Mouse (Mus musculus) ES-CJ7 (cell line): Measurements from ENCODE around the gene Nabp1.
A peak's percentile ranks its signal among the peaks of the same experiment; 100 is the strongest.
"Not testable (repeated sequence)": the region's sequence is repeated elsewhere in the genome, so short reads cannot be mapped to it uniquely, and the experiment has no call there.

Experiments used
- DNase-seq: peaks from one replicate; pipeline ENCODE4 v3.0.0; 2011; ENCODE audit warnings: low read depth, low spot score

The Nabp1 gene

GRCm38 (mm10) chr1:51486291-51486690 lies 8.1 kb upstream of the Nabp1 start:
- DNase-seq = no peak

GRCm38 (mm10) chr1:51480386-51480785 lies 2.2 kb upstream of the Nabp1 start:
- no peak for DNase-seq

DNA sequence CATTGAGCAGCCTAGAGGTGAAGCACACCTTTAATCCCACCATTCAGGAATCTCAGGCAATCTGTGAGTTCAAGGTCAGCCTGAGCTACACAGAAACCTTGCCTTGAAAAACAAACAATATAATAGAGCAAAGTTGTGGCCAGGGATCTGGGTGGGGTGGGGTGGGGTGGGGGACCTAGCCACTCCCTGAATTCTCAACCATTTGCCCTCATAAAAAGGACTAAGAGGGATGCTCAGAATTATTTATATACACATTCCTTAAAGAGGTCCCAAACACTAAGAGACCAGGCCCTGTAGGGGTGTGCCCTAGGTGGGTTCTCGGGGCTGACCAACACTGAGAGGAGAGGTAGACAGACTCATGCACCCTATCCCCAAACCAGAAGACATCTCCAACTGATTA lies 1.5 kb upstream of the Nabp1 start:
- DNase-seq = peak; percentile 67

DNA sequence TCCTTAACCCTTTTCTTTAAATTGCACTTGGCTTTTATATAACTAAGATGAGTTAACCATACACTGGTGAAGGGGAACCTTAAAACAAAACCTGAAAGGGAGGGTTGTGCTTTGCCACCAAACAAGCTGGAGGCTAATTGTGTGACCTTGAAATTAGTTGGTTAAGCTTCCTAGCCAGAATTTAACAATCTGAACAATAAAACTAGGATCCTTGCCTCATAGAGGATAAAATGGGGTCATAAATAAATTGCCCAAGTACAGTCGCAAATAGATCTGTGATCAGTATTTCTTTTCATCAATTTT lies 753 bp upstream of the Nabp1 start:
- DNase-seq = peak; percentile 23

- DNase-seq = peak; percentile 43
Observed at GRCm38 (mm10) chr1:51477656-51478081, 556 bp downstream of the Nabp1 start.

DNA sequence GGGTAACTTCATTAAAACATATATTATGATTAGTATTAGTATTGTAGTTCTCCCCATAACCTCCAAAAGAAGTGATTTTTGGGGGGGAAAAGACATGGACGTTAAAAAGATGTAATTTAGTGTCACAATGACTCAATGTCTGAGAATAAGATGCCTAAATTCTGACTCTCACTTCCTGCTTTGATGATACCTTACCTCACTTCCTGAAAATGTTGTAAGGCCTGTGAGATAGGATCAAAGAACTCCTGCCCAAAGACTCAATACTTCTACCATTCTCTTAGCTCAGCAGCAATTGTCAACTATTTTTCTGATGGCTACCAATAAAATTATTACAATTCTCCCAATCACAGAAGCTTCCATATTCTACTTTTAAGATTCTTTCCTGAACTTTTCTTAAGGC lies 1.8 kb downstream of the Nabp1 start:
- DNase-seq = no peak

DNA sequence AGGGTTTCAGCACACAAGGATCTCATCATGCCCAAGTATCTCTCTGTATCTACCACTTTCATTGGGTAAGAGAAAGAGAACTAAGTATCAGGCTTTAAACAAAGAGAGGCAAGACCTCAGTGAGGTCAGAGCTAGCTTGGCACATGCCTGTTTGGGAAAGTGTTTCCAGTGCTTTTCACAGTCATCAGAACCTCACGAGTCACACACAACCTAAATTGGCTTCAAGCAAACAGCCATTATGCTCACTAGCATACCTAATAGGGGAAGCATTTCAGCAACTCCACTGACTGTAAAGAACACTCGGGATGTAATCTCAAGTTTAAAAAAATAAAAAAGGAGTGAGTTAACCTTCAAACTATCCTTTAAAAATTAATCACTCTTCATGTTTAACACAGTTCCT lies 10.1 kb downstream of the Nabp1 start:
- no peak for DNase-seq

- DNase-seq = no peak
Observed at GRCm38 (mm10) chr1:51467181-51467580, 11.0 kb downstream of the Nabp1 start.

DNA sequence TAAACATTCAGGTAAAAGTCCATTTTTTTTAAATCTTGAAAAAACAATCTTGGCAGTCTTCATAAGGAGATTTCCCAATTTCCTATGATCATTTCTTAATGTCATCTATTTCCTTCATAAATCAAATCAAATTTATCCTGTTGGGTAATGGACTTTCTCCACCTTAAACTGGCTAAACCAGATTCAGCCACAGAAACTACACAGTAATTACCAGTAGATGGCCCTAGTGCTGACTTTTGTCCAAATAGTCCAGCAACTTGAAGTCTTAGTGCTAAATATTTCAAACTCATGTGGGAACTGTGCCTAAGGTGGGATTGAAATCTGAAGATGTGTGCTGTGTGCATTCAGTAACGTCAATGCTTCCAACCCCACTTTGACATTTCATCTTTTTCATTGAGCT lies 11.8 kb downstream of the Nabp1 start:
- DNase-seq = peak; percentile 56

DNA sequence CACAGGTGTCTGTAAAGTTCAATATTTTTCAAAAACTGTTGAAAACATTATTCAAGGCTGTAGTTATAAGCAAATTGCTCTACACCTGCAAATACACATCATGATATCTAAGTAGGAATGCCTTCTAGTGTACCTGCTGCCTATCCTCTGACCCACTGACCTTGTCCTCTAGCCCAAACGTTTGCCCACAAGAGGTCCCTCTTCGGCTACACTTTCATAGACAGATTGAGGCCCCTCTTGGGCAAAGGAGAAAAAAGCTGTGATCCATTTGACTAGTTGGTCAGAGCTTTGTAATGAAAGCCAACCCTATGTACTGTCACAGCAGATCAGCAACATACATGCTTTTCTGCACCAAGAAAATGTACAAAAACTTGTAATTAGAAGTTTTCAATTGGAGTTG lies 12.9 kb downstream of the Nabp1 start:
- peak; percentile 38 for DNase-seq

DNA sequence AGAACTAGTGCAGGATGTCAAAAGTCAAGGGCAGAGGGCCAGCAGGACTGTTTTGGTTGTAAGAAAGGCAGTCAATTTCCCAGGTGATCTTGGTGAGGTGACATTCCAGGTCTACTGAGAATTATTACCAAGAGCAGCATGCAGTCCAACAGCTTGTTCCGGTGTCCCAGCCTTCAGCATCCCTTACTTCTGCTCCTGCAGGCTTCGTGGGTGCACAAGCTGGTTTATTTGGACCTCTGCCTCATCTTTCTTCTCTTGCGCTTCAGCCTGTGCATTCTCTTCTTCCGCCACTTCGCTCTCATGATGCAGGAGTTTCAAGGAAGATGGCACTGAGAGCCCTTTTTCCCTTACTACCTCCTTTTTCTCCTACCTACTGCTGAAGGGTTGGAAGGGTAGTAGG lies 15.2 kb downstream of the Nabp1 start:
- DNase-seq = no peak

DNA sequence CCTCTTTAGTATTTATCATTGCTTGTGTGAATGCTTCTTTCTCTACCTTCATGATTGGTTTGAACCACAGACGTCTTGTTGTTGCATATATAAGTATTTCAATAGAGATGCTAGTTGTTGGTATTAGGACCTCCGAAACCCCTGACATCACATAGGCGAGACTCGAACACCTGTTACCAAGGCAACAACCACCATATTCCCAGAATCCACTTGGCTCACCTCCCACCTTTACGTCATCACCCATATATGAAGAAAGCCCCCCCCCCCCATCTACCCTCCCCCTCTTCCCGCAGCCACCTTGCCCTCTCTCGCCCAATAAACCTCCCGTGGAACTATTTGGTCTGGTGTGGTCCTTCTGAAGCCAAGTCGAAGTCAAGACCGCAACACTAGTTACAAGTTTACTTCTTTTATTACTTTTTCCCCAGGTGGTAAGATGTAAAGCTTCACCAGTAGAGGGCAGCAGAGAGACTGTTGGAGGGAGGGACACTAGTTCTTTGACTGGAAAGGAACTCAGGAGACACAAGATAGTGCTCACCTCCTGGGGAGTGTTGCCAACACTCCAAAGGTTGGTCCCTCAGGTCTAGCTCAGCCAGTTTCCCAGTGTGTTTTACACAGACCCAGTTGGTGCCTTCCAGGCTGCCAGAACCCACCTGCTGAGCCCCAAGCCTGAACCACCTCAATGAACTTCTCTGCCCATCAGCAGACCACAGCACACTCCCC lies 19.3 kb downstream of the Nabp1 start:
- DNase-seq = peak; percentile 92

DNA sequence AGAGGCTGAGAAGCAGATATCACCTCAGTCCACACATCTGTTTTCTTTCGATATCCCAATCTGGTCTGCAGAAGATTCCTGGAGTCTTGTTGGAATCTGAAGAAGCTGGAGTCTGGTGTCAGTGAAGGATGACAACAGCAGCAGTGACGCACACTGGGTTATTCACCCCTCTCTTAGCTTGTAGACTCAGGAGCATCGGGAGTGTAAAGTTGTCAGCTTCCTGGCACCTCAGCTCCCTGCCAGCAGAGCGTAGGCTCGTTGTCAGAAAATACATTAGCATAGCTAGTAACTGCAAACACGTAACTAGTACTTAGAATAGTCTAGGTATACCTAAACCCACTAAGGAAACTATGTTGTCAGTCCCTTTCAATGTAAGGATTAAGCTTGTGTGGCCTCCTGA lies 20.1 kb downstream of the Nabp1 start:
- DNase-seq = no peak

DNA sequence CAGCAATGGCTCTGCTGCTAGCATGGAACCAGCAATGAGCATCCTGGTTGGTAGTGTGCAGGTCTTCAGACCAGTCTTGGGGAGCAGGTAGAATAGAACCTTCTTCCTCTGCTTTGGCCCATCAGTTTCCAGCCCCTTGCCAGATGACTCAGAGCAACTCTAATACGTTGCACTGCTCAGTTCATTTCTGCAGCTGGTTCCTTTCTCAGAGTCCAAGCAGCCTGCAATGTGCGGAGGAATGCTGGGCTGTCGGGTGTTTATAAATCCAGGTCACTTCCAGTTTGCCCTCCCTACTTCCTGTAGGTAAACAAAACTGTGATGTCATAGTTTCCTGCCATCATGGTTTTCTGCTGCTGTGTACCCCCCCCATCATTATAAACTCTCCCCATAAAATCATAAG lies 21.0 kb downstream of the Nabp1 start:
- no peak for DNase-seq

DNA sequence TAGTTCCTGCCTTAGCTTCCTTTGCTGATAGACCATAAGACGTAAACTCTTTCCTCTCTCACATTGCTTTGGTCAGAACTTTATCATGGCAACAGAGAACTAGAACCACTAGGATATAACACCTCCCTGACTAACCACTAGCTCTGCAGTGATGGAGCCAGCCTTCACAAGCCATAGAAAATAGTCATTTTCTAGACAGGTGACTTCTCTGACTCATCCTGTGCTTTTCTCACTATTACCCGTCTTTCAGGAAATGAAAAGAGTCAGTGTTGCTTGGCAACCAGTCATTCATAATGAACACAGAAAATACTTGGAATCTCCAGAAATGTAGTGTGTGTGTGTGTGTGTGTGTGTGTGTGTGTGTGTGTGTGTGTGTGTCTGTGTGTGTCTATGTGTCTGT lies 29.4 kb downstream of the Nabp1 start:
- DNase-seq = no peak

DNA sequence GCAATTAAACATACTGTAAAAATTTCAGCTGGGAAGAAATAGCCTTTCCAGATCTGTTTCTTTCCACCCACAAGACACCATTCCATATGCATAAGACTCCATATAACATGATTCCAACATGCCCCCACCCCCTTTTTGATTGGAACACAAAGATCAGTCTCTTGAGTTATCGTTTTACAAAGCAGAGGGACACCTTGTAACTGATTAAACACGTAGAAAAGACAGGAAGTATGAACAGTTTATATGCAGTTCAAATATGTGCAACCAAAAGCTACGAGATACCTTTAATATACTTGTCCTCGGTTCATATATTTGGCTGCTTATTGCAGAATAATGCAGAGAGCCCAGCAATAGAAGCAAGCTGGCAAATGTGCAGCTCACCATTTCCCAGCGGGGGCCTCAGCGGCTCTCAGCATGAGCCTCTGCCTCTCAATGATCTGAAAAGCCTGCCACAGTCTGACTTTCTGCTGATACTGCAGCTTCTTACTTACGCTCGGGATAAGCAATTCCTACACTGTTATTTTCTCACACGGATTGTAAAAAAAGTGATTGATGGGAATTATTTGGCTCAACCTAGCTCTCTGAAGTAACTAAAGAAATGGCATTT lies 32.3 kb downstream of the Nabp1 start:
- peak; percentile 11 for DNase-seq

- DNase-seq = no peak
Observed at GRCm38 (mm10) chr1:51445161-51445853, 32.9 kb downstream of the Nabp1 start.

DNA sequence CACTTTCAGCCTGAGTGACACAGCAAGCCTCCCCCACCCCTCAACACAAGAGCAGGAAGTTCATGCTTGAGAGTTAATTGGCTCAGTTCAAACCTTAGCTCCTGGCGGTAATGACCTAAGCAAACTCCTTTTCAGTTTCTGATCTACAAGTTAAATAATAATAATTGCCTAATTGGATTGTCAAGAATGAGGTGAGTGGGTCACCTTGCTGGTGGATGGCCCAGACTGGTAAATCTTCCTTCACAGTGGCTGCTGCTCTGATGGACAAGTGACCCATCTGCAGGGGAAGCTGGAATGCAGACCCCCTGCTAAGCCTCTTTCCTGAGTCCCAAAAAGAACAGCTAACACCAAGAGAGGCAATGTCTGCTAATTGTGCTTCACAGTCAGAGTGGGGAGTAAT lies 48.5 kb downstream of the Nabp1 start:
- peak; percentile 50 for DNase-seq

DNA sequence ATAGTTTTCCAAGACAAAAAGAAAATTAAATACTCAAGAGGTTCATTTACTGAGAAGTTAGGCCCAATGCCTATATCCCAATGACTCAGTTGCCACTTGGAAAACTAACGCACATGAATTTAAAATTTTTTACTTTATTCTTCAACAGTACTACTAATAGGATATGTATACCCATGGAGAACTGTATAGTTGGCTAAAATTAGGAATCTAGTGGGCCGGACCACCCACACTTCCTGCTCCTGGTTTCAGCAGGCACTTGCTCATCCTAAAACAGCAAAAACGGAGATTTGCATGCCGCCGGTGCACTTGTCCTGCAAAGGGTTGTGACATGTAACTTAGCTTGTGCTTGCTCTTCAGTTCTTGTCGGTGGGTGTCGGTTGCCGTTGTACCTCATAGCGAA lies 51.9 kb downstream of the Nabp1 start:
- DNase-seq = no peak

DNA sequence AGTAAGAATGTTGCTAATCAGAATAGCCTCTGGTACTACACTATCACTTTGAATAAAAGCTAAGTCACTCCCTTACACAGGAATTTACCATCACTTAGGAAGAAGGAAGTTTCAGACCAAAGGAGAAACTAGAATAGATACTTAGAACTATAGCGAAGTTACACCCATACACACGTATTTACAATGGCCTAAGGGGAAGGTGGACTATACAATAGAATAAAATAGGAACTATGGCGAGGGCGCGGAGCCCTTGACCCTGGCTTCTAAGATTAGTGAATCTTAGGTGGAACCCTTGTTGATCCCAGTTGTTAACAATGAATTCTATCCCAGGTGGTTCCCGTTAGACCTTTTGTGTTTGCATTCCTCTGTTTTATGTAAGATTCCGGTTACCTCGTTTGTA lies 57.2 kb downstream of the Nabp1 start:
- DNase-seq = not testable (repeated sequence)

- DNase-seq = no peak
Observed at GRCm38 (mm10) chr1:51418753-51419152, 59.5 kb downstream of the Nabp1 start.
